In genomic region chr3:158560891-158561255, GRCm38 (mm10) we compare ENCODE assay signal across 8 mouse cellular contexts. TPM values are rescaled to one million over a fixed set of nuclear protein-coding genes. Genes with fewer than 3 reads are reported as not detected.
A peak's percentile ranks its signal among the peaks of the same experiment; 100 is the strongest.
DNase-seq lines count a peak whose midpoint lies in the region; TF ChIP-seq lines count a peak whose summit lies in the region.

No protein-coding gene starts in this region.

- no peak for TF ChIP-seq POLR2A in cerebellum, adult 2 months (IDR thresholded peaks at IDR 0.05; ENCODE audit: borderline replicate concordance, insufficient read depth, low read length)

- DNase-seq in cerebellum, adult 2 months, result peak; percentile 23 to 38
- no peak for DNase-seq in cerebellum, adult 9-11 months
- peak; percentile 5 for DNase-seq in ovary, postnatal 36 days (ENCODE audit: low spot score)
- no peak for DNase-seq in ovary, adult 18-20 months (ENCODE audit: low spot score)
- DNase-seq in layer of hippocampus, postnatal 14 days (ENCODE audit: low spot score in 2 of 2), result peak; percentile 25 to 34
- DNase-seq in neural tube, embryonic 10.5 days (ENCODE audit: extremely low spot score, low spot score), result peak; percentile 65
- no peak for DNase-seq in spleen, postnatal 14 days (ENCODE audit: low spot score in 2 of 2)
- DNase-seq in kidney, adult 8-10 months, result no peak

- no peak for TF ChIP-seq CTCF in cerebellum, adult 2 months (IDR thresholded peaks at IDR 0.05; ENCODE audit: borderline replicate concordance, insufficient read depth, low read depth, low read length)

- H3K27ac ChIP-seq in cerebellum, adult 2 months (ENCODE audit: insufficient read depth, low read length), result no peak overlapping the region

- no peaks in the 10 kb centered on the region; the same call in 1 of the 2 replicates for H3K4me1 ChIP-seq in cerebellum, adult 2 months (ENCODE audit: control insufficient read depth, insufficient read depth, low read length)

- under 1% methylated on average over 16 of the region's 16 CpGs for WGBS in cerebellum, adult 2 months

- H3K27me3 ChIP-seq in cerebellum, adult 2 months (ENCODE audit: control insufficient read depth, insufficient read depth, low read length), result no peaks in the 10 kb centered on the region

- H3K4me3 ChIP-seq in cerebellum, adult 2 months (replicated peaks; ENCODE audit: insufficient read depth, low read depth, low read length), result peak overlapping the region; percentile 64

RNA-seq across cellular contexts. Expression of gene Lrrc7, which starts 1.1 kb away (rescaled TPM):
- polyA plus RNA-seq in cerebellum, adult 2 months (2012; rRNA removed), result 1.7 and 2.0 TPM in 2 replicates
- 100 to 1,000 TPM; 109 to 125 TPM for total RNA-seq in layer of hippocampus, postnatal 14 days (2021)

Comparison
In these comparisons a context has a peak if more than half of its experiments do, and no peak if none do; other contexts are left out.
1. DNase-seq: peak in cerebellum, adult 2 months (2 of 2), ovary, postnatal 36 days (single experiment), layer of hippocampus, postnatal 14 days (2 of 2) and neural tube, embryonic 10.5 days (single experiment); none in cerebellum, adult 9-11 months (single experiment), ovary, adult 18-20 months (single experiment), spleen, postnatal 14 days (0 of 2) and kidney, adult 8-10 months (0 of 2).